Mouse (Mus musculus) forebrain, embryonic 13.5 days (tissue): ENCODE results near the gene Med8. TPM values are rescaled to one million over a fixed set of nuclear protein-coding genes. Genes with fewer than 3 reads are reported as not detected.

Source experiments
- ATAC-seq: fragments of 200-750 bp; cut with Nextera tagmentation; 2 replicates; pipeline ENCODE4 v1.8.0; 2017
- H3K27ac ChIP-seq: fragments of 300-500 bp; sonication (generic); 2 replicates; pipeline ENCODE4 v1.5.1; 2015; ENCODE audit warnings: inconsistent platforms, mild to moderate bottlenecking, moderate library complexity
- H3K27me3 ChIP-seq: fragments of 300-500 bp; sonication (generic); 2 replicates; pipeline ENCODE4 v1.6.1; 2015; ENCODE audit warnings: mild to moderate bottlenecking, inconsistent platforms
- H3K36me3 ChIP-seq: fragments of 300-500 bp; sonication (generic); 2 replicates; pipeline ENCODE4 v1.6.1; 2015; ENCODE audit warnings: mild to moderate bottlenecking, inconsistent platforms; ENCODE audit not compliant: poor library complexity, severe bottlenecking
- H3K4me1 ChIP-seq: fragments of 300-500 bp; sonication (generic); 2 replicates; pipeline ENCODE4 v1.6.1; 2015; ENCODE audit warnings: inconsistent platforms
- H3K4me2 ChIP-seq: fragments of 300-500 bp; sonication (generic); 2 replicates; pipeline ENCODE4 v1.6.1; 2015; ENCODE audit warnings: inconsistent platforms, mild to moderate bottlenecking, moderate library complexity
- H3K4me3 ChIP-seq: fragments of 300-500 bp; sonication (generic); 2 replicates; pipeline ENCODE4 v1.5.1; 2015; ENCODE audit warnings: mild to moderate bottlenecking, inconsistent platforms
- H3K9ac ChIP-seq: fragments of 300-500 bp; sonication (generic); 2 replicates; pipeline ENCODE4 v1.6.1; 2015; ENCODE audit warnings: mild to moderate bottlenecking, inconsistent platforms
- H3K9me3 ChIP-seq: fragments of 300-500 bp; sonication (generic); replicated peaks from 2 replicates; pipeline ENCODE4 v1.6.1; 2016; ENCODE audit warnings: inconsistent platforms
- WGBS: fragments of 180-500 bp; shearing (Covaris S2); methylation state at CpG from one replicate; pipeline ENCODE4 v1.1.7; 2015; 5-methylcytosine and 5-hydroxymethylcytosine counted together
- polyA plus RNA-seq: library from polyadenylated mRNA; unstranded; fragments of >200 nt; fragmentation: Nextera tagmentation; extraction: Ambion mirVana; gene quantifications from 2 replicates; pipeline ENCODE4 v1.2.1, GENCODE M21; 2015

Gene Med8
- polyA plus RNA-seq, 1 experiment from 2014 or later: 143 TPM

DNA sequence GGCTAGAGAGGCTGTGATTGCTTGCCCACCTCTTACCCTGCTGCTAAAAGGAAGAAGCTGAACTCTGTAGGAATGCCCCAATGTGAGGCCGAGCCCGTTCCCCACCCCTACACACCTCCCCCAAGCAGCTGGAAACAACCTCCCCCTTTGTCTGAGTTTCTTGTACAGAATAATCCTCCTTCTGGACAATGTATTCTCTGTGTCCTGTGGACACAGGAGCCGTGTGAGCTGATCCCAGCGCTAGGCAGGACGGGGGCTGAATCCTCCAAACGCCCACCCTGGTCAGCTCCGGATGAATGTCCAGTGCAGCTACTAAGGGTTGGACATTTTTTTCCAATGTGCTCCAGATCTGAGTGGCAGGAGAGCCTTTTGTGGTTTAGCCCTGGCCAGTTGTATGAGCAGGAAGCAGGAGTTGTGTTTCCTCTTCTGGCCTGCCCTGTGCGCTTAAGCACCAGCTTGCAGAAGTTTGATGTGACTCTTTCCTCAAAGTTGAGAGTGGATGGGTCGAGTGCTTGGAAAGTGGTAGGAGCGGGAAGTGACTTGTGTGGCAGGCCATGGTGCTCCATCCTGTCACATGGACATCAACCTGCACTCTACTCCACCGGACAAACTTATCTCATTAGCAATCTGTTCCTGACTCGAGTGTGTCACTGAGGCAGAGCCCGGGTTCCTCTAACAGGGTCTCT is 8.1 kb downstream of the Med8 start:
- Histone ChIP-seq H3K9ac (no peak overlapping the region), H3K36me3 (peaks cover 95% of the 10 kb centered on the region), H3K4me3 (no peak overlapping the region), H3K4me1 (no peaks in the 10 kb centered on the region), H3K4me2 (no peak overlapping the region), H3K27me3 (no peaks in the 10 kb centered on the region), H3K27ac (no peak overlapping the region), H3K9me3 (no peaks in the 10 kb centered on the region)
- no peak for ATAC-seq
- 78% methylated on average over 13 of the region's 13 CpGs for WGBS

DNA sequence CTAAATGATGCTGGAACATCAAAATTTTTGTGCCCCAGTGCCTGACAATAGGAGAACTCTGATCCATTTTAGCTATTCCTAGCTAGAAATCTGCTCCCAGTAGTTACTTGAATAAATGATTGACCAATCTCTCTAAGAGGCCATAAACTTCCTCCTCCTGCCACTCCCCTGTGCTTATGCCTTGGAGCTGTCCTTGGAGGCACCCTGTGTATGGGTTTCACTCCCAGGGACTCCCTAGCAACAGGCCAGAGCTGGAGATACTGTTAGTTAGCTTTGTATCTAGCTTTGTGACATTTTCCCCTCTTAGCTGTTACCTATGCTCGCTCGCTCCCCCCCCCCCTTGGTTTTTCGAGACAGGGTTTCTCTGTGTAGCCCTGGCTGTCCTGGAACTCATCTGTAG is 12.2 kb downstream of the Med8 start:
- no peak overlapping the region for H3K4me2 ChIP-seq
- no peak overlapping the region for H3K27ac ChIP-seq
- 100% methylated on average over 3 of the region's 3 CpGs for WGBS
- H3K27me3 ChIP-seq: no peaks in the 10 kb centered on the region
- H3K4me1 ChIP-seq: no peaks in the 10 kb centered on the region
- no peaks in the 10 kb centered on the region for H3K9me3 ChIP-seq
- no peak overlapping the region for H3K4me3 ChIP-seq
- H3K36me3 ChIP-seq: peaks cover 59% of the 10 kb centered on the region
- ATAC-seq: no peak
- H3K9ac ChIP-seq: no peak overlapping the region

DNA sequence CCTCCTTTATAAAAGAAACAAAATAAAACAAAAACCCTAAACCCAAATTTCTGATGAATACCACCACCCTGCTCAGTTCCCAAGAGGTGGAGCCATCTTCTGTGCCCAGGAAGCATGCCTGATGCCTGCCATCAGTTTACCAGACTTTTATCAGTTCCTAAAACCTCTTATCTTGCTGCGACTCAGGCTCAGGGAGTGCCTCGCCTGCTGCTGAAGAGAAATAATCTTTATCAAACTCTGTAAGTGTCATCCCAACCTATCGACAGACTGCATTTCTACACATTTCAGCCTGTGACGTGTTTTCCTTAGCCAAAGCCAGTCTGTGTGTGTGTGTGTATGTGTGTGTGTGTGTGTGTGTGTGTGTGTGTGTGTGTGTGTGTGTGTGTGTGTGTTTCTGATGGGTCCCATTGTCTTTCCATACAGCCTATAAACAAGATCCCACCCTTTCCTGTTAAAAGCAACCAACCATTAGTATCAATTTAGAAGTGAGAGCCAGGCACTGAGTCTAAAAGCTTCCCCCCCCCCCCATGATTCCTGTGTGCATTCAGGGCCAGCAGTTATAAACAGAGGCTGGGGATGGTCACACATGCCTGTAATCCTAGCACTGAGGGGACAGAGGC is 15.5 kb downstream of the Med8 start:
- Histone ChIP-seq H3K36me3 (peaks cover 27% of the 10 kb centered on the region), H3K27me3 (no peaks in the 10 kb centered on the region), H3K9me3 (no peaks in the 10 kb centered on the region), H3K4me2 (no peak overlapping the region), H3K4me3 (no peak overlapping the region), H3K27ac (no peak overlapping the region), H3K4me1 (peaks cover 22% of the 10 kb centered on the region), H3K9ac (no peak overlapping the region)
- ATAC-seq: no peak
- WGBS: 93% methylated on average over 4 of the region's 4 CpGs

DNA sequence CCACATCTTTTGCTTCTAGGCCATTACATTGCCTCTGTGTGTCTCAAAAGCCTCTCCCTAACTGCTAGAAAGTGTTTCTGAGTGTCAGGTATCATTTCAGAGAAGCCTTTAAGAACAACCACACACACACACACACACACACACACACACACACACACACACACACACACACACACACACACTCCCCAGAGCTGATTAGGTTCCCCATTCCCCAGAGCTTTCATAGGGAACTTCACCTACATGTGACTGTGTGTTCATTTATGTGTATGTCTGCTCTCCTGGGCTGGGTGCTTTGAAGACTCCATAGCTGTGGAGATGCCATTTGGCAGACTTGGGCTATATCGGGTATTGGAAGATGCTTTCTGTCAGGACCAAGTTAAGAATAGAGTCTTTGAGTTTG is 16.2 kb downstream of the Med8 start:
- no peak for ATAC-seq
- Histone ChIP-seq H3K27me3 (no peaks in the 10 kb centered on the region), H3K36me3 (peaks cover 25% of the 10 kb centered on the region), H3K9me3 (no peaks in the 10 kb centered on the region), H3K9ac (no peak overlapping the region), H3K4me1 (peaks cover 22% of the 10 kb centered on the region), H3K4me3 (no peak overlapping the region), H3K27ac (no peak overlapping the region), H3K4me2 (no peak overlapping the region)
- WGBS: 100% methylated on average over 1 of the region's 1 CpGs

DNA sequence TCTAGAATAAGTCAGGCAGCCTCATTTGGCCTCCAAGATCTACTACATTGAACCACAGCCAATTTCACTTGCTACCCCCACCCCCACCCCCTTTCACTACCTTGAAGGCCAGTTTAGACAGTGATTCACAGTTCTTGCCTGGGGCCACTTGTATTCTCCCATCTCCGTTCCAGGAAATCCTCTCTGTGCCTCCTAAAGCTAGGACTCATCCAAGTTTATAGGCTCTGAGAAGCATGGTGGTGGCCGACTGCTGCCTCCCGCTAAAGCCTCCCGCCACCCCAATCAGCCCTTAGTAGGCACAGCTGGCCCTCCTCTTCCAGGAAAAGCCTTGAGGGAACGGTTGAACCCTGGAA is 18.3 kb downstream of the Med8 start:
- Histone ChIP-seq H3K4me3 (peak overlapping the region; percentile 55), H3K4me2 (peak overlapping the region; percentile 83), H3K27ac (peak overlapping the region; percentile 65), H3K9ac (peak overlapping the region; percentile 77), H3K36me3 (peaks cover 28% of the 10 kb centered on the region), H3K27me3 (no peaks in the 10 kb centered on the region), H3K9me3 (no peaks in the 10 kb centered on the region), H3K4me1 (peaks cover 24% of the 10 kb centered on the region)
- WGBS: 1% methylated on average over 5 of the region's 5 CpGs
- ATAC-seq: no peak; the same call in 1 of the 2 replicates

DNA sequence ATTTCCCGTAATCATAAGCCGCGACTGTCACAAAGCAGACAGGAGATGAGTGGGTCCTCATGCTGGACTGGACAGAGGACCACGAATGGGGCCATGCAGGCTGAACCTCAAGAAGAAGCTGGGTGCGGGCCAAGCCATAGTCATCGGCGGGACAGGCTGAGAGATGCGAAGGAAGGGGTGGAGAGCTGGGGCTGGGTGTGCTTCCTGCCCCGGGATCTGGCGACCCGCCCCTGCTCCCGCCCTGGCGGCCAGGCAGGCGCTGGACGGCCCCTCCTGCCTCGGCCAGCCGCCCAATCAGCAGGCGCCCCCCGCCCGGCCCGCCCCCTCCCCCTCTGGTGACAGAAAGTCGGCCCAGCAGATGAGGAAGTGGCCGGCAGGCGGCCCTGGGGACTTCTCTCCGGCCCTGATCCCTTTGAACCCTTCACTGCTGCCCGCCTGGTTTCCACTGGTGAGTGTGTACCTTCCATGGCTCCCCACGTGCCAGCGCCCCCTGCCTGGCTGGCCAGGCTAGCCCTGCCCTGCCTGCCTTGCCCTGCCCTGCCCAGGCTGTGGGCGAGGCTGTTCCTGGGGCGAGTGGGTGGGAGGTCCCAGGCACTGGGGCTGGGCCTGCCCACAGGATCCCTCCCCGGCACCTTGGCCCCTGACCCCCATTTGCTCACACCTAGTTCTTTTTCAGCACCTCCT is 18.8 kb downstream of the Med8 start, which contains the start of gene Elovl1:
Elovl1 (plus strand) TSS at position 326 of the 684 bp plus-strand sequence.
- peak within 1 kb of the TSS; percentile 83 for H3K4me2 ChIP-seq

DNA sequence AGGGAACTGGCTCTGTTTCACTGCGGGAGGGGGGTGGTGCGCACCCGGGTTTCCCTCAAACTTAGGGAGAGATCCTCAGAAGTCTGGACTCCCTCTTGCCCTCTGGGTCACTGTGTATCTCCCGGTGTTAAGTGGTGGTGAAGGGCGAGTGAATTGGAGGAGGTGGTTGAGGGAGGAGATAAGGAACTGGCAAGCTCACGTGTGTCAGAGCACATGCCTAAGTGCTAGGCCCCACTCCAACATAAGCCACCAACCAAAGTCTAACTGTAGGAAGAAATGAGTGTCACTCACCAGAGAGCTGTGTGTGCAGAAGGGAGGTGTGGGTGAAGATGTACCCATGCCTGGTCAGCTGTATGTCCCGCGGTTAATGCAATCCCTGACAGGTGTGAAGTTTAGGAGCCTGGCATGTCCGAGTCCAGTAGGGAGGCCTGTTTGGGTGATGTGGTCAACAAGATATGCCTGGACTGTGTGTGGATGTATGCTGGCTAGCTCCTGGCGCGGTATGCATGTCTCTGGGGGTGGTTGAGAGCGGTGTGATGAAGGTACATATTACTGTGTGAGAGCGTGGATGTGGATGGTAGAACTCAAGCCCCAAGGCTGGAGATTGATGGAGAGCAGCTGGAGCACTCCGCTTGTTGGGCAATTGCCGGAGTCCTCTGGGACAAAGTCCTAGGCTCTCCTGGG is 19.5 kb downstream of the Med8 start:
- Histone ChIP-seq H3K9me3 (no peaks in the 10 kb centered on the region), H3K4me3 (peak overlapping the region; percentile 55), H3K36me3 (peaks cover 37% of the 10 kb centered on the region), H3K4me1 (peaks cover 31% of the 10 kb centered on the region), H3K27ac (0 out of 2 replicates have a peak overlapping the region, but pooled peaks have one; percentile 65), H3K9ac (peak overlapping the region; percentile 77), H3K4me2 (peak overlapping the region; percentile 83), H3K27me3 (no peaks in the 10 kb centered on the region)
- WGBS: 57% methylated on average over 15 of the region's 15 CpGs
- peak; percentile 8; the same call in 1 of the 2 replicates for ATAC-seq

More for the DNA sequence above, 18.8 kb downstream of the Med8 start, which contains the start of gene Elovl1:
- peak within 1 kb of the TSS; percentile 77 for H3K9ac ChIP-seq
- peak within 1 kb of the TSS; percentile 65 for H3K27ac ChIP-seq
- H3K27me3 ChIP-seq: no peaks in the 10 kb centered on the region
- no peaks in the 10 kb centered on the region for H3K9me3 ChIP-seq
- H3K4me3 ChIP-seq: peak within 1 kb of the TSS; percentile 55
- H3K4me1 ChIP-seq: peaks cover 25% of the 10 kb centered on the region
- under 1% methylated on average over 26 of the region's 31 CpGs for WGBS
- peak; percentile 92 for ATAC-seq
- H3K36me3 ChIP-seq: peaks cover 29% of the 10 kb centered on the region

DNA sequence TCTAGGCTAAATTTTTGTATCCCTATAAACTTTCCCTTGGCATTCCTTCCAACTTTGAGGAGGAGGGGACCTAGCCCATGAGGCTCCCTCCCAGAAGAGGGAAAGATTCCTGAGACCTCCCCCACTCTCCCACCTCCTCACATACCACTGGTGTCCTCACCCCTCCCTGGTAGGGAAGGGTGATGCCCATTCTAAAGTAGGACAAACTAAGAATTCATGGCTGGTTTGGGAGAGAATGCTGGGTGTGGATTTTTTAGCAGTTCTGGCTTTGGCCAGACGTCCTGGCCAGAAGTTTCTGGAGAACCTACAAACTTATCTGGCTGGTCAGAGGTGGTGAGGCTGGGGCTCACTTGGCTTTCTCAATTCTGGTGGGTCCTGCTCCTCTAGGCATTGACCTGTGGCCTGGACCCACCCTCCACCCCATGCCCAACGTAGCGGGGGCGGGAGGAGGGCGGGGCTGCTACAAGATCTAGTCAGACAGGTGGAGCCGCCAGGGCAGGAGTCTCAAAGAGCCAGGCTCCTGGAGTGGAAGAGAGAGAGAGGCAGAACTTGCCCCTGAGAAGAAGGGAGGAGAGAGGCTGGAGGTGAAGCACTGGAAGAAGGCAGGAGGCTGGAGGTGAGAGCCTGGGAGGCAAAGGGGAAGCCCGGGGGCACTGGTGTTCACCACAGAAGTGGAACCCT is 20.2 kb downstream of the Med8 start:
- Histone ChIP-seq H3K9me3 (no peaks in the 10 kb centered on the region), H3K27me3 (no peaks in the 10 kb centered on the region), H3K36me3 (peaks cover 43% of the 10 kb centered on the region), H3K27ac (no peak overlapping the region), H3K4me3 (no peak overlapping the region), H3K9ac (no peak overlapping the region), H3K4me2 (peak overlapping the region; percentile 83), H3K4me1 (peaks cover 37% of the 10 kb centered on the region)
- no peak for ATAC-seq
- WGBS: 70% methylated on average over 7 of the region's 7 CpGs

DNA sequence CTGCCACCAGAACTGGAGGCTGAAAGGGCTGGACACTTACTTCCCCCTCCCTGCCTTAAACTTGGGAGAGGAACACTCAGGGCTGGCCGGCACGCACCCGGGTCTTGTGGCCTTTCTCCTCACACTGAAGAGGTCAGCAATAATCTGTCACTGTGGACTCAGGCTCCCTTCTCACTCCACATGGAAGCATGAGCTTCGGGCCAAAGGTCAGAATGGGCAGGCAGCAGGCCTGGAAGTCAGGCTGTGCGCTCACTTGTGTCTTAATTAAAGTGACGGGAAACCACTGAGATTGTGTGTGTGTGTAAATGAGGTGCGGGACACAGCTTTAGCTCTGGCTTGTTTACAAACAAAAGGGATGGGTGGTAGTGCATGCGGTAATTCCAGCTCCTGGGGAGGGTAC is 23.2 kb downstream of the Med8 start:
- H3K4me1 ChIP-seq: peaks cover 58% of the 10 kb centered on the region

DNA sequence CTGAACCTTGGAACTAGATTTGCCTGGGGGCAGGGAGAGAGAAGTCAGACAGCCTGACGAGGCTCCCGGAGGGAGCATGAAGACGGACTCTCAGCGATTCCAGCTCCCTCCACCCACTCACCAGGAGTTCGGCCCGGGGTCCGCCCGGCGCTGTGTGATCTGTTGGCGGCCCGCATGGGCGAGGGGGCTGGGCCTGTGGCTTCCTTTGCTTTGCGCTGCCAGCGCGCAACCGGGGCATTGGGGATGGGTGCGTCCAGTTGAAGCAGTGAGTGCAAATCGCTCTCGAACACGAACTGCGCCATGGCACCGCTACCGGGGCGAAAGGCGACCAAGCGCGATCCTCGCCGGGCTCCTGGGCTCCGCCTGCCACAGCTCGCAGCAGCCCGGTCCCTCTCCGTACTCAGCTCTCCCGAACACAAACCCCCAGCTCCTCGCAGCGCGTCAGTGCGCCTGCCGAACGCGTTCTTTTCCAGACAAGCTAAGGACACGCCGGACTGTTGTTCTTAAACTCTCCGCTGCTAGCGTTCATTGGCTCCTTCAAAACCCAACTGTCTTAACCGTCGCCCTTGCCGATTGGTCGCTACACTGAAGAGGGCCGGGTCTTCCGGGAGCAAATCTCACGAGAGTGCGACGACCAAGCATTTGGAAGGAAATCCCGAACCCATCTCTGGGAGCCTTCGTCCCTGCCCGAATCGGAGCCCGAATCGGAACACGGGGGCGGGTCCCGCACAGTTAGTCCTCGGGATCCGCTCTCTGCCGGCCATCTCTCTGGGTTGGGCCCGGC is 27.9 kb downstream of the Med8 start, which contains the start of gene Cdc20:
Cdc20 (minus strand) TSS at position 533 of the 784 bp plus-strand sequence.
- ATAC-seq: peak; percentile 98
- WGBS: under 1% methylated on average over 67 of the region's 67 CpGs
- Histone ChIP-seq H3K27ac (peak within 1 kb of the TSS; percentile 88), H3K4me1 (peaks cover 48% of the 10 kb centered on the region), H3K4me3 (peak within 1 kb of the TSS; percentile 69), H3K9ac (peak within 1 kb of the TSS; percentile 84), H3K4me2 (peak within 1 kb of the TSS; percentile 96), H3K27me3 (no peaks in the 10 kb centered on the region), H3K9me3 (no peaks in the 10 kb centered on the region), H3K36me3 (peaks cover 37% of the 10 kb centered on the region)

More for the DNA sequence above, 23.2 kb downstream of the Med8 start:
- Histone ChIP-seq H3K9me3 (no peaks in the 10 kb centered on the region), H3K27ac (no peak overlapping the region), H3K27me3 (no peaks in the 10 kb centered on the region), H3K4me3 (no peak overlapping the region), H3K9ac (0 out of 2 replicates have a peak overlapping the region, but pooled peaks have one; percentile 21), H3K4me2 (no peak overlapping the region), H3K36me3 (peaks cover 57% of the 10 kb centered on the region)
- WGBS: 78% methylated on average over 8 of the region's 8 CpGs
- no peak for ATAC-seq

DNA sequence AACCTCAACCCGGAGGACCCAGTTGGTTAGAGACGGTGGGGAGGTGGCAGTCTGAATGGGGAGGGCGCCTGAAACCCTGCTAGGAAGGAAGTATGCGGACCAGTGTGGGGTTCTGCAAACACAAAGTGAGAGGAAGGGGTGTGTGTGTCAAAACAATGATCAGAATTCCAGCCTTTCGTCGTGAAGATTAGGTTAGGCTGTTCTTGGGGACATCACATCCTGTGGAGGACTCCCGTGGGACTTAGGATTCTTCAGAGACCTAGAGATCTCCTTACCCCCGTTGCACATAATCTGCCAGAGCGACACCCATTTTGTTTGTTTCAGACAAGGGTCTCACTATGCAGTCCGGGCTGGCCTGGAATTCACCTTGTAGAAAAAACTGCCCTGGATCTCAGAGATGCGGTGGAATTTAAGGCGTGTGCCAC is 28.7 kb downstream of the Med8 start:
- H3K9ac ChIP-seq: peak overlapping the region; percentile 84
- ATAC-seq: peak; percentile 14; the same call in 1 of the 2 replicates
- peaks cover 29% of the 10 kb centered on the region for H3K36me3 ChIP-seq

More for the DNA sequence above, 28.7 kb downstream of the Med8 start:
- Histone ChIP-seq H3K4me1 (peaks cover 45% of the 10 kb centered on the region), H3K27ac (peak overlapping the region; percentile 88), H3K4me3 (peak overlapping the region; percentile 69), H3K27me3 (no peaks in the 10 kb centered on the region), H3K9me3 (no peaks in the 10 kb centered on the region), H3K4me2 (peak overlapping the region; percentile 96)
- WGBS: 11% methylated on average over 12 of the region's 12 CpGs
